Mouse (Mus musculus): ENCODE measurements around the gene Dnah8. TPM values are rescaled to one million over a fixed set of nuclear protein-coding genes. Genes with fewer than 3 reads are reported as not detected.

The Dnah8 gene
- polyA plus RNA-seq, 1 experiment = 1.2 TPM

- no peak for DNase-seq (ENCODE audit: low read depth)
Observed at GRCm38 (mm10) chr17:30878626-30879025, 254.5 kb downstream of the Dnah8 start.

GRCm38 (mm10) chr17:30880391-30880790, 256.2 kb downstream of the Dnah8 start:
- no peak for DNase-seq (ENCODE audit: low read depth)

- no peak for DNase-seq (ENCODE audit: low read depth)
Observed at GRCm38 (mm10) chr17:30881001-30881400, 256.8 kb downstream of the Dnah8 start.

- DNase-seq (ENCODE audit: low read depth) = no peak
Observed at GRCm38 (mm10) chr17:30882206-30882605, 258.1 kb downstream of the Dnah8 start.

GRCm38 (mm10) chr17:30883534-30883933, 259.4 kb downstream of the Dnah8 start:
- no peak for DNase-seq (ENCODE audit: low read depth)

- no peak for DNase-seq (ENCODE audit: low read depth)
Observed at GRCm38 (mm10) chr17:30892086-30892485, 267.9 kb downstream of the Dnah8 start.

- DNase-seq (ENCODE audit: low read depth) = no peak
Observed at GRCm38 (mm10) chr17:30892730-30893129, 268.6 kb downstream of the Dnah8 start.

- no peak for DNase-seq (ENCODE audit: low read depth)
Observed at GRCm38 (mm10) chr17:30897075-30897474, 272.9 kb downstream of the Dnah8 start.

- no peak for DNase-seq (ENCODE audit: low read depth)
Observed at GRCm38 (mm10) chr17:30901627-30902026, 277.5 kb downstream of the Dnah8 start, which contains the start of gene Glp1r. TSS of gene Glp1r (plus strand) at chr17:30901817.

GRCm38 (mm10) chr17:30904096-30904495, 279.9 kb downstream of the Dnah8 start:
- DNase-seq (ENCODE audit: low read depth) = no peak

GRCm38 (mm10) chr17:30907577-30907976, 283.4 kb downstream of the Dnah8 start:
- no peak for DNase-seq (ENCODE audit: low read depth)

GRCm38 (mm10) chr17:30910866-30911731, 286.9 kb downstream of the Dnah8 start:
- no peak for DNase-seq (ENCODE audit: low read depth)

- no peak for DNase-seq (ENCODE audit: low read depth)
Observed at GRCm38 (mm10) chr17:30911732-30912088, 287.6 kb downstream of the Dnah8 start.

GRCm38 (mm10) chr17:30912536-30912935, 288.4 kb downstream of the Dnah8 start:
- DNase-seq (ENCODE audit: low read depth) = no peak

- DNase-seq (ENCODE audit: low read depth) = no peak
Observed at GRCm38 (mm10) chr17:30914264-30914663, 290.1 kb downstream of the Dnah8 start.

- no peak for DNase-seq (ENCODE audit: low read depth)
Observed at GRCm38 (mm10) chr17:30923566-30923965, 299.4 kb downstream of the Dnah8 start.

Other genes with a start within 250 kb of the Dnah8 start
- gene Btbd9, start 47.9 kb upstream of the Dnah8 start, polyA plus RNA-seq (2012; rRNA removed) = 27.2 and 28.1 TPM in 2 replicates
- gene Glo1, start 2.5 kb downstream of the Dnah8 start, polyA plus RNA-seq (2012; rRNA removed) = 51.3 and 52.5 TPM in 2 replicates